Mouse (Mus musculus): ENCODE results near the gene Ifnl2. TPM values are rescaled to one million over a fixed set of nuclear protein-coding genes. Genes with fewer than 3 reads are reported as not detected.
A peak's percentile ranks its signal among the peaks of the same experiment; 100 is the strongest.
"Not testable (repeated sequence)": the region's sequence is repeated elsewhere in the genome, so short reads cannot be mapped to it uniquely, and the experiment has no call there.

The Ifnl2 gene
- total RNA-seq, 1 experiment: not detected

GRCm38 (mm10) chr7:28511441-28511840, 1.2 kb upstream of the Ifnl2 start:
- Histone ChIP-seq H3K4me1 (ENCODE audit: control insufficient read depth in 2 of 2, insufficient read depth in 2 of 2, low read length in 2 of 2, poor library complexity in 1 of 2) (peaks cover 0 to 2% of the 10 kb centered on the region in 2 experiments; a peak in 1 of 4 replicates), H3K27ac (ENCODE audit: insufficient read depth, low read depth, low read length, poor library complexity, severe bottlenecking) (no peak overlapping the region), H3K4me3 (ENCODE audit: insufficient read depth in 1 of 2, low read depth in 1 of 2, low read length in 2 of 2, poor library complexity in 1 of 2, severe bottlenecking in 1 of 2) (no peak overlapping the region), H3K9me3 (ENCODE audit: control insufficient read depth, insufficient read depth, low read depth, low read length) (no peaks in the 10 kb centered on the region), H3K9ac (ENCODE audit: insufficient read depth, low read depth, low read length, poor library complexity, severe bottlenecking) (no peak overlapping the region), H3K36me3 (ENCODE audit: control insufficient read depth, insufficient read depth, low read length, poor library complexity, severe bottlenecking) (no peaks in the 10 kb centered on the region)
- DNase-seq (ENCODE audit: low read depth, low spot score): no peak
- in situ Hi-C loops (cut with MboI; ENCODE audit: low sequenced_read_pairs in 2 of 2, unreplicated experiment in 2 of 2): no loop called here
- TF ChIP-seq ZC3H11A (IDR thresholded peaks at IDR 0.05; ENCODE audit: borderline replicate concordance, low read depth, low read length) (no peak), ZNF384 (IDR thresholded peaks at IDR 0.05; ENCODE audit: low read depth, low read length) (no peak), CHD2 (IDR thresholded peaks at IDR 0.05; ENCODE audit: low read depth, low read length) (no peak), MAFK (IDR thresholded peaks at IDR 0.05; ENCODE audit: insufficient read depth, low read depth, low read length) (no peak), HCFC1 (IDR thresholded peaks at IDR 0.05; ENCODE audit: borderline replicate concordance, insufficient read depth, low read length) (no peak)

- H3K27ac ChIP-seq (ENCODE audit: insufficient read depth, low read depth, low read length, poor library complexity, severe bottlenecking); H3K4me3 ChIP-seq (ENCODE audit: insufficient read depth in 1 of 2, low read depth in 1 of 2, low read length in 2 of 2, poor library complexity in 1 of 2, severe bottlenecking in 1 of 2); H3K4me1 ChIP-seq (ENCODE audit: control insufficient read depth in 2 of 2, insufficient read depth in 2 of 2, low read length in 2 of 2, poor library complexity in 1 of 2); DNase-seq (ENCODE audit: low read depth, low spot score); H3K36me3 ChIP-seq (ENCODE audit: control insufficient read depth, insufficient read depth, low read length, poor library complexity, severe bottlenecking); in situ Hi-C loops (cut with MboI; ENCODE audit: low sequenced_read_pairs in 2 of 2, unreplicated experiment in 2 of 2); H3K9ac ChIP-seq (ENCODE audit: insufficient read depth, low read depth, low read length, poor library complexity, severe bottlenecking); H3K9me3 ChIP-seq (ENCODE audit: control insufficient read depth, insufficient read depth, low read depth, low read length): not testable (repeated sequence)
Measured at GRCm38 (mm10) chr7:28509121-28509520, 1.1 kb downstream of the Ifnl2 start.

- DNase-seq (ENCODE audit: low read depth, low spot score): no peak
- TF ChIP-seq HCFC1 (IDR thresholded peaks at IDR 0.05; ENCODE audit: borderline replicate concordance, insufficient read depth, low read length): no peak
- Histone ChIP-seq H3K4me1 (ENCODE audit: control insufficient read depth in 2 of 2, insufficient read depth in 2 of 2, low read length in 2 of 2, poor library complexity in 1 of 2) (no peaks in the 10 kb centered on the region), H3K9me3 (ENCODE audit: control insufficient read depth, insufficient read depth, low read depth, low read length) (no peaks in the 10 kb centered on the region), H3K27ac (ENCODE audit: insufficient read depth, low read depth, low read length, poor library complexity, severe bottlenecking) (no peak overlapping the region), H3K9ac (ENCODE audit: insufficient read depth, low read depth, low read length, poor library complexity, severe bottlenecking) (no peak overlapping the region), H3K4me3 (ENCODE audit: insufficient read depth in 1 of 2, low read depth in 1 of 2, low read length in 2 of 2, poor library complexity in 1 of 2, severe bottlenecking in 1 of 2) (no peak overlapping the region), H3K36me3 (ENCODE audit: control insufficient read depth, insufficient read depth, low read length, poor library complexity, severe bottlenecking) (no peaks in the 10 kb centered on the region)
- in situ Hi-C loops (cut with MboI; ENCODE audit: low sequenced_read_pairs in 2 of 2, unreplicated experiment in 2 of 2): no loop called here
Measured at GRCm38 (mm10) chr7:28505585-28505984, 4.7 kb downstream of the Ifnl2 start.

GRCm38 (mm10) chr7:28495426-28495825, 14.8 kb downstream of the Ifnl2 start:
- Histone ChIP-seq H3K9ac (ENCODE audit: insufficient read depth, low read depth, low read length, poor library complexity, severe bottlenecking) (no peak overlapping the region), H3K36me3 (ENCODE audit: control insufficient read depth, insufficient read depth, low read length, poor library complexity, severe bottlenecking) (no peaks in the 10 kb centered on the region), H3K9me3 (ENCODE audit: control insufficient read depth, insufficient read depth, low read depth, low read length) (no peaks in the 10 kb centered on the region), H3K27ac (ENCODE audit: insufficient read depth, low read depth, low read length, poor library complexity, severe bottlenecking) (no peak overlapping the region), H3K4me1 (ENCODE audit: control insufficient read depth in 2 of 2, insufficient read depth in 2 of 2, low read length in 2 of 2, poor library complexity in 1 of 2) (peaks cover 0 to 13% of the 10 kb centered on the region in 2 experiments; a peak in 2 of 4 replicates), H3K4me3 (ENCODE audit: insufficient read depth in 1 of 2, low read depth in 1 of 2, low read length in 2 of 2, poor library complexity in 1 of 2, severe bottlenecking in 1 of 2) (no peak overlapping the region)
- DNase-seq (ENCODE audit: low read depth, low spot score): no peak
- in situ Hi-C loops (cut with MboI; ENCODE audit: low sequenced_read_pairs in 2 of 2, unreplicated experiment in 2 of 2): no loop called here
- TF ChIP-seq MAFK (IDR thresholded peaks at IDR 0.05; ENCODE audit: insufficient read depth, low read depth, low read length) (no peak), HCFC1 (IDR thresholded peaks at IDR 0.05; ENCODE audit: borderline replicate concordance, insufficient read depth, low read length) (no peak), CHD2 (IDR thresholded peaks at IDR 0.05; ENCODE audit: low read depth, low read length) (no peak), ZNF384 (IDR thresholded peaks at IDR 0.05; ENCODE audit: low read depth, low read length) (no peak), ZC3H11A (IDR thresholded peaks at IDR 0.05; ENCODE audit: borderline replicate concordance, low read depth, low read length) (no peak)

GRCm38 (mm10) chr7:28492310-28492709, 17.9 kb downstream of the Ifnl2 start:
- DNase-seq (ENCODE audit: low read depth, low spot score): peak; percentile 69
- TF ChIP-seq MAFK (IDR thresholded peaks at IDR 0.05; ENCODE audit: insufficient read depth, low read depth, low read length): no peak
- no peak for TF ChIP-seq CHD2 (IDR thresholded peaks at IDR 0.05; ENCODE audit: low read depth, low read length)
- TF ChIP-seq ZNF384 (IDR thresholded peaks at IDR 0.05; ENCODE audit: low read depth, low read length): no peak
- TF ChIP-seq HCFC1 (IDR thresholded peaks at IDR 0.05; ENCODE audit: borderline replicate concordance, insufficient read depth, low read length): no peak
- TF ChIP-seq ZC3H11A (IDR thresholded peaks at IDR 0.05; ENCODE audit: borderline replicate concordance, low read depth, low read length): no peak
- no peaks in the 10 kb centered on the region for H3K36me3 ChIP-seq (ENCODE audit: control insufficient read depth, insufficient read depth, low read length, poor library complexity, severe bottlenecking)
- H3K9ac ChIP-seq (ENCODE audit: insufficient read depth, low read depth, low read length, poor library complexity, severe bottlenecking): peak overlapping the region; percentile 65; the same call in 1 of the 2 replicates
- in situ Hi-C loops (cut with MboI; ENCODE audit: low sequenced_read_pairs in 2 of 2, unreplicated experiment in 2 of 2): no loop called here
- peaks cover 0 to 13% of the 10 kb centered on the region in 2 experiments; a peak in 2 of 4 replicates for H3K4me1 ChIP-seq (ENCODE audit: control insufficient read depth in 2 of 2, insufficient read depth in 2 of 2, low read length in 2 of 2, poor library complexity in 1 of 2)
- H3K27ac ChIP-seq (ENCODE audit: insufficient read depth, low read depth, low read length, poor library complexity, severe bottlenecking): peak overlapping the region; percentile 7; the same call in 1 of the 2 replicates
- H3K9me3 ChIP-seq (ENCODE audit: control insufficient read depth, insufficient read depth, low read depth, low read length): no peaks in the 10 kb centered on the region
- H3K4me3 ChIP-seq (ENCODE audit: insufficient read depth in 1 of 2, low read depth in 1 of 2, low read length in 2 of 2, poor library complexity in 1 of 2, severe bottlenecking in 1 of 2): peak overlapping the region; percentile 46 to 67

All from ES-E14 (cell line).